Mouse (Mus musculus) kidney, adult 2 months (tissue): ENCODE measurements around the gene Fam199x.

ENCODE experiments used
- CTCF ChIP-seq: fragments of 200-500 bp; conservative IDR thresholded peaks from 2 replicates; pipeline ENCODE4 v1.5.1; 2011; ENCODE audit warnings: low read depth, mild to moderate bottlenecking, control low read depth, low read length, moderate library complexity, mixed read lengths; ENCODE audit not compliant: insufficient read depth, insufficient read length
- POLR2A ChIP-seq: fragments of 200-500 bp; IDR thresholded peaks from one replicate; pipeline ENCODE4 v1.6.1; 2011; ENCODE audit warnings: low read depth, low read length, control low read depth

DNA sequence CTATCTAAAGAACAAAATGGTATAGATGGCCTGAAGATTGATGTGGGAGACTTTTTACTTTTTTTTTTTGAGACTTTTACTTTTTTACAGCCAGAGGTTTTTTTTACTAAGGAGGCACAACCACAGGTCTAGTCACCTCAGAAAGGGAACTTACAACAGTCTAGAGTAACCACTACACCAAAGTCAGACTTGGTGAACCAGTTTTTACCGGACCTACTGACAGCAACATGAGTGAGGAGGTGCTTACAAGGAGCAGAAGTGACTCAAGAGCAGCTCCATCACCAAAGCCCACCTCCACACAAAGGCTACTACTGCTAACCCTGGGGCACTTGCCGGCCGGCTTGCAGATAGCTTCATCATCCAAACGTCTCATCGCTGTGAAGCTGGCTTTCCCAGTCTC lies 17.7 kb upstream of the Fam199x start:
- no peak for TF ChIP-seq CTCF
- TF ChIP-seq POLR2A = no peak
